27 mouse cellular contexts compared by ENCODE assay signal in genomic region chr1:134089074-134089473, GRCm38 (mm10). TPM values are rescaled to one million over a fixed set of nuclear protein-coding genes. Genes with fewer than 3 reads are reported as not detected.
"Had no signal": no experiment of that assay in that cellular context is flagged by ENCODE, and none has a peak within 500 bp of the region (broad histone marks: within the 10 kb centered on the region; RNA-seq: fewer than 3 reads in every experiment).

No protein-coding gene starts in this region.

- ATAC-seq: lung, postnatal 0 days; midbrain, embryonic 16.5 days had no signal

- H3K4me2 ChIP-seq: lung, embryonic 15.5 days; midbrain, embryonic 12.5 days; neural tube, embryonic 13.5 days; neural tube, embryonic 15.5 days; stomach, embryonic 15.5 days had no signal

- DNase-seq: lung, adult 2 months; lung, postnatal 14 days; lung, postnatal 36 days; midbrain, embryonic 14.5 days; retina, postnatal 1 day; right cerebral cortex, adult 18-20 months; right cerebral cortex, postnatal 25 days; right cerebral cortex, postnatal 4 days; spleen, adult 18-20 months; thymus, adult 2 months; thymus, postnatal 25 days; thymus, postnatal 4 days had no signal

- H3K27me3 ChIP-seq: lung, embryonic 15.5 days; megakaryocyte, embryonic 14.5 days; neural tube, embryonic 13.5 days; neural tube, embryonic 15.5 days; stomach, embryonic 15.5 days had no signal

- H3K4me3 ChIP-seq: lung, embryonic 15.5 days; megakaryocyte, embryonic 14.5 days; midbrain, embryonic 10.5 days; midbrain, embryonic 12.5 days; myocyte; neural tube, embryonic 13.5 days; neural tube, embryonic 15.5 days; stomach, embryonic 15.5 days had no signal

- H3K9me3 ChIP-seq: lung, embryonic 15.5 days; megakaryocyte, embryonic 14.5 days; midbrain, embryonic 10.5 days; midbrain, embryonic 12.5 days; neural tube, embryonic 13.5 days; neural tube, embryonic 15.5 days; stomach, embryonic 15.5 days had no signal

- H3K36me3 ChIP-seq: lung, embryonic 15.5 days; midbrain, embryonic 10.5 days; midbrain, embryonic 12.5 days; neural tube, embryonic 13.5 days; neural tube, embryonic 15.5 days; stomach, embryonic 15.5 days had no signal

- H3K9ac ChIP-seq: lung, embryonic 15.5 days; midbrain, embryonic 12.5 days; neural tube, embryonic 13.5 days; neural tube, embryonic 15.5 days; stomach, embryonic 15.5 days had no signal

- H3K27ac ChIP-seq: lung, embryonic 15.5 days; macrophage; midbrain, embryonic 10.5 days; midbrain, embryonic 12.5 days; neural tube, embryonic 13.5 days; neural tube, embryonic 15.5 days; stomach, embryonic 15.5 days; stomach, postnatal 0 days had no signal

RNA-seq across cellular contexts. Expression of gene Chit1, which starts 22.0 kb away (rescaled TPM):
- polyA plus RNA-seq: liver, adult 2 months; macrophage; midbrain, embryonic 10.5 days; midbrain, embryonic 12.5 days; midbrain, embryonic 14.5 days; small intestine, adult 2 months; urinary bladder, adult 2 months had no signal

RNA-seq across cellular contexts. Expression of gene Fmod, which starts 52.0 kb away (rescaled TPM):
- polyA plus RNA-seq: macrophage had no signal
